ENCODE assay signal across 8 mouse cellular contexts in the genomic region with DNA sequence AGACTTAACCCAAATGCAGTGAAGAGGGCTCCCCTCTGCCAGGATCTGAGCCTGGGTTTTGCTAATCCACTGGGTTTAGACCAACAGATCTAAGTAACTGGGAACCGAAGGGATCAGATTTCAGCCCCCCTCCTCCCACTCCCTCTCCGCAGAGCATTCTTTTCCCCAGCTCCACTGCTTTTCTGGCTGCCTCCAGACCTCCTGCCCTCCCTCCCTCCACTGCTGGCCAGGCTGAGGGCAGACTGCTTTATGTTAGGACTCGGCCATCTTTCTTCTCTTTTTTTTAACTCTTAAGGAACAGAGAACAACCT.
A peak's percentile ranks its signal among the peaks of the same experiment; 100 is the strongest.
DNase-seq lines count a peak whose midpoint lies in the region; ATAC-seq and TF ChIP-seq lines count a peak whose summit lies in the region.

No protein-coding gene starts in this region.

- TF ChIP-seq EP300 in heart, postnatal 0 days (IDR thresholded peaks at IDR 0.05; ENCODE audit: low read depth), result no peak

- H3K27ac ChIP-seq in heart, postnatal 0 days (ENCODE audit: low read depth), result peak overlapping the region; percentile 71
- H3K27ac ChIP-seq in limb, embryonic 12.5 days, result peak overlapping the region; percentile 95
- peak overlapping the region; percentile 91 for H3K27ac ChIP-seq in stomach, embryonic 14.5 days (ENCODE audit: low read length)

- peaks cover 5% of the 10 kb centered on the region; the same call in 1 of the 2 replicates for H3K36me3 ChIP-seq in heart, postnatal 0 days (replicated peaks; ENCODE audit: control insufficient read depth, insufficient read depth, low read length)
- no peaks in the 10 kb centered on the region for H3K36me3 ChIP-seq in limb, embryonic 12.5 days
- H3K36me3 ChIP-seq in stomach, embryonic 14.5 days (ENCODE audit: control insufficient read depth, insufficient read depth, low read length), result no peaks in the 10 kb centered on the region

- H3K9ac ChIP-seq in heart, postnatal 0 days (replicated peaks; ENCODE audit: low read depth, low read length), result no peak overlapping the region
- H3K9ac ChIP-seq in limb, embryonic 12.5 days (replicated peaks), result 0 out of 2 replicates have a peak overlapping the region, but pooled peaks have one; percentile 27
- H3K9ac ChIP-seq in stomach, embryonic 14.5 days (replicated peaks; ENCODE audit: low read depth, low read length), result no peak overlapping the region

- 6% methylated on average over 3 of the region's 3 CpGs for WGBS in heart, postnatal 0 days
- 1% methylated on average over 3 of the region's 3 CpGs for WGBS in limb, embryonic 12.5 days
- WGBS in stomach, embryonic 14.5 days, result 4% methylated on average over 3 of the region's 3 CpGs

- ATAC-seq in heart, postnatal 0 days (ENCODE audit: insufficient read depth, low read depth), result peak; percentile 67
- ATAC-seq in limb, embryonic 12.5 days (ENCODE audit: insufficient number of reproducible peaks, insufficient read depth, low FRiP score, low TSS enrichment, low read depth), result peak; percentile 78
- ATAC-seq in stomach, embryonic 14.5 days (ENCODE audit: insufficient number of reproducible peaks, insufficient read depth, low FRiP score, low read depth), result peak; percentile 84

- TF ChIP-seq CTCF in brain, embryonic 14.5 days (IDR thresholded peaks at IDR 0.05; ENCODE audit: borderline replicate concordance, extremely low read depth, insufficient read depth, insufficient read length), result no peak
- TF ChIP-seq CTCF in heart, postnatal 0 days (IDR thresholded peaks at IDR 0.05; ENCODE audit: low read depth), result no peak

- peaks cover 46% of the 10 kb centered on the region for H3K4me1 ChIP-seq in heart, postnatal 0 days (ENCODE audit: control insufficient read depth, insufficient read depth)
- H3K4me1 ChIP-seq in limb, embryonic 12.5 days (replicated peaks), result peaks cover 53% of the 10 kb centered on the region
- H3K4me1 ChIP-seq in stomach, embryonic 14.5 days (ENCODE audit: control insufficient read depth, insufficient read depth, low read length), result peaks cover 45% of the 10 kb centered on the region

- no peak for TF ChIP-seq POLR2A in brain, embryonic 14.5 days (IDR thresholded peaks at IDR 0.05; ENCODE audit: borderline replicate concordance, extremely low read depth, insufficient read depth, insufficient read length, poor library complexity, severe bottlenecking)

- peak; percentile 58 for DNase-seq in adrenal gland, postnatal 14 days
- DNase-seq in adrenal gland, adult 18-20 months (ENCODE audit: low spot score in 2 of 2), result no peak
- DNase-seq in brain, embryonic 14.5 days (ENCODE audit: low read depth), result peak; percentile 89
- DNase-seq in heart, postnatal 0 days (ENCODE audit: low spot score), result peak; percentile 68
- no peak for DNase-seq in thymus, adult 18-20 months
- DNase-seq in adrenal gland, postnatal 25 days, result no peak

- H3K9me3 ChIP-seq in heart, postnatal 0 days (replicated peaks; ENCODE audit: control insufficient read depth, low read length), result no peaks in the 10 kb centered on the region
- no peaks in the 10 kb centered on the region for H3K9me3 ChIP-seq in limb, embryonic 12.5 days
- no peaks in the 10 kb centered on the region for H3K9me3 ChIP-seq in stomach, embryonic 14.5 days (ENCODE audit: control insufficient read depth, low read depth, low read length)

- H3K4me2 ChIP-seq in heart, postnatal 0 days (ENCODE audit: low read depth, low read length), result no peak overlapping the region
- H3K4me2 ChIP-seq in limb, embryonic 12.5 days, result peak overlapping the region; percentile 48
- H3K4me2 ChIP-seq in stomach, embryonic 14.5 days (replicated peaks; ENCODE audit: low read depth, low read length), result no peak overlapping the region

- H3K27me3 ChIP-seq in heart, postnatal 0 days (ENCODE audit: control insufficient read depth, insufficient read depth, low read length), result no peaks in the 10 kb centered on the region
- peaks cover 3% of the 10 kb centered on the region; the same call in 1 of the 2 replicates for H3K27me3 ChIP-seq in limb, embryonic 12.5 days
- no peaks in the 10 kb centered on the region for H3K27me3 ChIP-seq in stomach, embryonic 14.5 days (ENCODE audit: control insufficient read depth, insufficient read depth, low read length)

- no peak overlapping the region for H3K4me3 ChIP-seq in heart, postnatal 0 days (ENCODE audit: low read depth, low read length)
- H3K4me3 ChIP-seq in limb, embryonic 12.5 days (replicated peaks), result peak overlapping the region; percentile 8; the same call in 1 of the 2 replicates
- no peak overlapping the region for H3K4me3 ChIP-seq in stomach, embryonic 14.5 days (ENCODE audit: low read depth, low read length)

Comparison
In these comparisons a context has a peak if more than half of its experiments do, and no peak if none do; other contexts are left out.
1. DNase-seq: peak in adrenal gland, postnatal 14 days (single experiment), brain, embryonic 14.5 days (single experiment) and heart, postnatal 0 days (single experiment); none in adrenal gland, adult 18-20 months (0 of 2), thymus, adult 18-20 months (0 of 2) and adrenal gland, postnatal 25 days (single experiment).
2. Peak in every context shown above with its lines, with median percentiles within 50 percentile points of each other: ATAC-seq and H3K27ac ChIP-seq.